Mouse (Mus musculus): ENCODE measurements at regions not wholly inside any gene's neighbourhood (a gene's known extent, or its start where the extent isn't known, plus 50 kb on each side); places are given as distances from the start of the nearest gene placed in this dataset.
A peak's percentile ranks its signal among the peaks of the same experiment; 100 is the strongest.

DNA sequence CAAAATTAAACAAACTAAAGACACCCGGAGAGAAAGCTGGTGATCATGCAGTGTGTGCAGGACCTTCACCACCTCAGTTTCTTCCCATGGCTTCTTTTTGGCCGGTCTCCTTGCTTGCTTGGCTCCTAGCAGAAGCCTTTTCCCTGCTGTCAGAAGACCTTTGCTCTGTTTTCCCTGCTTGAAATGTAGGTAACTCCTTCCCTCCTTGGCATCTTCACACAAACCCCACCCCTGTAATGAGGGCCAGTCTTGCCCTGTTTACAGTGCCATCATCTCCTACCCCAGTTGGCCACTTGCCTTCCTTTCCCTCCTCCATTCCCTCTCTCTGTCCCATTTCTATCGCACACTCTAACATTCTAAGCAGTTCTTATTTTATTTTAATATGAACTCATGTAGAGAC, 69.7 kb upstream of the Lama4 start:
- ATAC-seq (replicated peaks; ENCODE audit: low FRiP score) (no peak), DNase-seq (ENCODE audit: low spot score) (no peak)
- 74% methylated on average over 3 of the region's 3 CpGs for WGBS
- no peak overlapping the region for H3K4me3 ChIP-seq (ENCODE audit: low read depth, low read length)
- no peaks in the 10 kb centered on the region for H3K27me3 ChIP-seq (replicated peaks; ENCODE audit: control insufficient read depth, insufficient read depth, low read length)
- no peaks in the 10 kb centered on the region for H3K4me1 ChIP-seq (replicated peaks; ENCODE audit: control insufficient read depth, insufficient read depth, low read length)
- no peaks in the 10 kb centered on the region for H3K36me3 ChIP-seq (ENCODE audit: control insufficient read depth, insufficient read depth, low read length)
- H3K9ac ChIP-seq (ENCODE audit: low read depth, low read length) = no peak overlapping the region
- H3K27ac ChIP-seq (ENCODE audit: low read depth, low read length) = no peak overlapping the region
- no peaks in the 10 kb centered on the region for H3K9me3 ChIP-seq (ENCODE audit: control insufficient read depth, low read length)
- no peak overlapping the region for H3K4me2 ChIP-seq

- H3K4me2 ChIP-seq = no peak overlapping the region
- H3K9ac ChIP-seq (ENCODE audit: low read depth, low read length) = no peak overlapping the region
- H3K9me3 ChIP-seq (ENCODE audit: control insufficient read depth, low read length) = no peaks in the 10 kb centered on the region
- no peak overlapping the region for H3K27ac ChIP-seq (ENCODE audit: low read depth, low read length)
- 78% methylated on average over 5 of the region's 5 CpGs for WGBS
- no peaks in the 10 kb centered on the region for H3K36me3 ChIP-seq (ENCODE audit: control insufficient read depth, insufficient read depth, low read length)
- no peaks in the 10 kb centered on the region for H3K27me3 ChIP-seq (replicated peaks; ENCODE audit: control insufficient read depth, insufficient read depth, low read length)
- H3K4me3 ChIP-seq (ENCODE audit: low read depth, low read length) = no peak overlapping the region
- ATAC-seq (replicated peaks; ENCODE audit: low FRiP score) (no peak), DNase-seq (ENCODE audit: low spot score) (no peak)
- H3K4me1 ChIP-seq (replicated peaks; ENCODE audit: control insufficient read depth, insufficient read depth, low read length) = no peaks in the 10 kb centered on the region
Observed at GRCm38 (mm10) chr10:38897573-38897972, 67.7 kb upstream of the Lama4 start.

- H3K27ac ChIP-seq (ENCODE audit: low read depth, low read length) = no peak overlapping the region
- H3K36me3 ChIP-seq (ENCODE audit: control insufficient read depth, insufficient read depth, low read length) = no peaks in the 10 kb centered on the region
- 56% methylated on average over 3 of the region's 3 CpGs for WGBS
- ATAC-seq (replicated peaks; ENCODE audit: low FRiP score) (no peak), DNase-seq (ENCODE audit: low spot score) (no peak)
- H3K4me1 ChIP-seq (replicated peaks; ENCODE audit: control insufficient read depth, insufficient read depth, low read length) = no peaks in the 10 kb centered on the region
- H3K9ac ChIP-seq (ENCODE audit: low read depth, low read length) = no peak overlapping the region
- no peaks in the 10 kb centered on the region for H3K9me3 ChIP-seq (ENCODE audit: control insufficient read depth, low read length)
- H3K4me3 ChIP-seq (ENCODE audit: low read depth, low read length) = no peak overlapping the region
- no peaks in the 10 kb centered on the region for H3K27me3 ChIP-seq (replicated peaks; ENCODE audit: control insufficient read depth, insufficient read depth, low read length)
- no peak overlapping the region for H3K4me2 ChIP-seq
Observed at GRCm38 (mm10) chr10:38906121-38906520, 59.2 kb upstream of the Lama4 start.

- Histone ChIP-seq H3K4me3 (ENCODE audit: low read depth, low read length) (no peak overlapping the region), H3K27me3 (replicated peaks; ENCODE audit: control insufficient read depth, insufficient read depth, low read length) (no peaks in the 10 kb centered on the region), H3K9me3 (ENCODE audit: control insufficient read depth, low read length) (no peaks in the 10 kb centered on the region), H3K36me3 (ENCODE audit: control insufficient read depth, insufficient read depth, low read length) (no peaks in the 10 kb centered on the region), H3K27ac (ENCODE audit: low read depth, low read length) (peak overlapping the region; percentile 25; the same call in 1 of the 2 replicates), H3K4me2 (no peak overlapping the region), H3K9ac (ENCODE audit: low read depth, low read length) (no peak overlapping the region), H3K4me1 (replicated peaks; ENCODE audit: control insufficient read depth, insufficient read depth, low read length) (no peaks in the 10 kb centered on the region)
- 72% methylated on average over 2 of the region's 2 CpGs for WGBS
- ATAC-seq (replicated peaks; ENCODE audit: low FRiP score) (no peak), DNase-seq (ENCODE audit: low spot score) (no peak)
Observed at GRCm38 (mm10) chr10:38907835-38908234, 57.5 kb upstream of the Lama4 start.

GRCm38 (mm10) chr10:38908277-38908676, 57.0 kb upstream of the Lama4 start:
- Histone ChIP-seq H3K9ac (ENCODE audit: low read depth, low read length) (no peak overlapping the region), H3K27me3 (replicated peaks; ENCODE audit: control insufficient read depth, insufficient read depth, low read length) (no peaks in the 10 kb centered on the region), H3K4me2 (no peak overlapping the region), H3K4me3 (ENCODE audit: low read depth, low read length) (no peak overlapping the region), H3K9me3 (ENCODE audit: control insufficient read depth, low read length) (no peaks in the 10 kb centered on the region), H3K4me1 (replicated peaks; ENCODE audit: control insufficient read depth, insufficient read depth, low read length) (no peaks in the 10 kb centered on the region), H3K36me3 (ENCODE audit: control insufficient read depth, insufficient read depth, low read length) (no peaks in the 10 kb centered on the region), H3K27ac (ENCODE audit: low read depth, low read length) (peak overlapping the region; percentile 25)
- 49% methylated on average over 9 of the region's 9 CpGs for WGBS
- DNase-seq (ENCODE audit: low spot score) = no peak
- no peak for ATAC-seq (replicated peaks; ENCODE audit: low FRiP score)

GRCm38 (mm10) chr10:38909152-38909732, 56.1 kb upstream of the Lama4 start:
- H3K4me1 ChIP-seq (replicated peaks; ENCODE audit: control insufficient read depth, insufficient read depth, low read length) = no peaks in the 10 kb centered on the region
- H3K9me3 ChIP-seq (ENCODE audit: control insufficient read depth, low read length) = no peaks in the 10 kb centered on the region
- DNase-seq (ENCODE audit: low spot score) (no peak), ATAC-seq (replicated peaks; ENCODE audit: low FRiP score) (no peak)
- H3K4me2 ChIP-seq = no peak overlapping the region
- H3K4me3 ChIP-seq (ENCODE audit: low read depth, low read length) = no peak overlapping the region
- no peaks in the 10 kb centered on the region for H3K36me3 ChIP-seq (ENCODE audit: control insufficient read depth, insufficient read depth, low read length)
- H3K27me3 ChIP-seq (replicated peaks; ENCODE audit: control insufficient read depth, insufficient read depth, low read length) = no peaks in the 10 kb centered on the region
- whole genome bisulfite sequencing = 92% methylated on average over 1 of the region's 1 CpGs
- H3K27ac ChIP-seq (ENCODE audit: low read depth, low read length) = no peak overlapping the region
- no peak overlapping the region for H3K9ac ChIP-seq (ENCODE audit: low read depth, low read length)

- Histone ChIP-seq H3K4me1 (replicated peaks; ENCODE audit: control insufficient read depth, insufficient read depth, low read length) (no peaks in the 10 kb centered on the region), H3K9me3 (ENCODE audit: control insufficient read depth, low read length) (no peaks in the 10 kb centered on the region), H3K4me3 (ENCODE audit: low read depth, low read length) (no peak overlapping the region), H3K4me2 (no peak overlapping the region), H3K27me3 (replicated peaks; ENCODE audit: control insufficient read depth, insufficient read depth, low read length) (no peaks in the 10 kb centered on the region), H3K27ac (ENCODE audit: low read depth, low read length) (no peak overlapping the region), H3K9ac (ENCODE audit: low read depth, low read length) (no peak overlapping the region), H3K36me3 (ENCODE audit: control insufficient read depth, insufficient read depth, low read length) (no peaks in the 10 kb centered on the region)
- WGBS = 83% methylated on average over 2 of the region's 2 CpGs
- DNase-seq (ENCODE audit: low spot score) = no peak
- no peak for ATAC-seq (replicated peaks; ENCODE audit: low FRiP score)
Observed at GRCm38 (mm10) chr10:38909843-38910242, 55.5 kb upstream of the Lama4 start.

GRCm38 (mm10) chr10:38913013-38913412, 52.3 kb upstream of the Lama4 start:
- Histone ChIP-seq H3K27me3 (replicated peaks; ENCODE audit: control insufficient read depth, insufficient read depth, low read length) (no peaks in the 10 kb centered on the region), H3K4me3 (ENCODE audit: low read depth, low read length) (no peak overlapping the region), H3K36me3 (ENCODE audit: control insufficient read depth, insufficient read depth, low read length) (no peaks in the 10 kb centered on the region), H3K4me1 (replicated peaks; ENCODE audit: control insufficient read depth, insufficient read depth, low read length) (no peaks in the 10 kb centered on the region), H3K9me3 (ENCODE audit: control insufficient read depth, low read length) (no peaks in the 10 kb centered on the region), H3K9ac (ENCODE audit: low read depth, low read length) (no peak overlapping the region), H3K4me2 (no peak overlapping the region), H3K27ac (ENCODE audit: low read depth, low read length) (no peak overlapping the region)
- ATAC-seq (replicated peaks; ENCODE audit: low FRiP score) = no peak
- DNase-seq (ENCODE audit: low spot score) = no peak
- 79% methylated on average over 2 of the region's 2 CpGs for WGBS
